Mouse (Mus musculus) C2C12 (cell line): ENCODE measurements at regions not wholly inside any gene's neighbourhood (a gene's known extent, or its start where the extent isn't known, plus 50 kb on each side); places are given as distances from the start of the nearest gene placed in this dataset.
A peak's percentile ranks its signal among the peaks of the same experiment; 100 is the strongest.
"Not testable (repeated sequence)": the region's sequence is repeated elsewhere in the genome, so short reads cannot be mapped to it uniquely, and the experiment has no call there.

Source experiments
- H3K27me3 ChIP-seq: one replicate; pipeline ENCODE4 v1.6.1; 2011; ENCODE audit not compliant: control insufficient read depth, insufficient read depth, insufficient read length
- H3K36me3 ChIP-seq: one replicate; pipeline ENCODE4 v1.6.1; 2011; ENCODE audit not compliant: control insufficient read depth, insufficient read depth
- H3K4me3 ChIP-seq: one replicate; pipeline ENCODE4 v1.5.1; 2011; ENCODE audit warnings: mild to moderate bottlenecking, control low read depth; ENCODE audit not compliant: poor library complexity, insufficient read depth, severe bottlenecking
- H3K79me2 ChIP-seq: one replicate; pipeline ENCODE4 v1.6.1; 2011; ENCODE audit not compliant: control insufficient read depth, insufficient read depth
- H3K79me3 ChIP-seq: one replicate; pipeline ENCODE4 v1.6.1; 2011; ENCODE audit warnings: low read depth, control low read depth
- H3ac ChIP-seq: one replicate; pipeline ENCODE3; 2011; ENCODE audit warnings: low read depth; ENCODE audit not compliant: control insufficient read depth, insufficient read length
- CEBPB ChIP-seq: IDR thresholded peaks from one replicate; pipeline ENCODE4 v1.6.1; 2011; ENCODE audit warnings: low read depth, mild to moderate bottlenecking, control low read depth, moderate library complexity
- CTCF ChIP-seq: IDR thresholded peaks from one replicate; pipeline ENCODE4 v1.5.1; 2011; ENCODE audit not compliant: control insufficient read depth, insufficient read depth, insufficient read length
- FOSL1 ChIP-seq: IDR thresholded peaks from one replicate; pipeline ENCODE4 v1.8.0; 2011; ENCODE audit warnings: mild to moderate bottlenecking, low read length; ENCODE audit not compliant: poor library complexity, insufficient read depth, severe bottlenecking
- MAX ChIP-seq: IDR thresholded peaks from one replicate; pipeline ENCODE4 v1.6.1; 2011; ENCODE audit warnings: mild to moderate bottlenecking, control low read depth
- MYOD1 ChIP-seq: IDR thresholded peaks from one replicate; pipeline ENCODE4 v1.6.1; 2011; ENCODE audit warnings: low read depth; ENCODE audit not compliant: control insufficient read depth, insufficient read length
- MYOG ChIP-seq: IDR thresholded peaks from one replicate; pipeline ENCODE4 v1.6.1; 2011; ENCODE audit not compliant: control insufficient read depth, insufficient read length; ENCODE audit errors: extremely low read depth
- USF1 ChIP-seq: IDR thresholded peaks from one replicate; pipeline ENCODE4 v1.6.1; 2011; ENCODE audit warnings: low read depth, mild to moderate bottlenecking, control low read depth, moderate library complexity

GRCm38 (mm10) chr3:22304145-22304544 lies 227.7 kb downstream of the Tbl1xr1 start:
- H3K36me3 ChIP-seq, result no peaks in the 10 kb centered on the region
- H3K79me2 ChIP-seq, result no peaks in the 10 kb centered on the region
- H3K27me3 ChIP-seq, result no peaks in the 10 kb centered on the region
- TF ChIP-seq MYOD1 (no peak), MYOG (no peak), FOSL1 (no peak), USF1 (no peak), CEBPB (no peak), CTCF (no peak), MAX (no peak)
- no peak overlapping the region for H3ac ChIP-seq
- no peaks in the 10 kb centered on the region for H3K79me3 ChIP-seq
- no peak overlapping the region for H3K4me3 ChIP-seq

- TF ChIP-seq MYOD1, result no peak
- no peak for TF ChIP-seq MAX
- TF ChIP-seq MYOG, result no peak
- TF ChIP-seq CTCF, result no peak
- TF ChIP-seq FOSL1, result no peak
- no peak for TF ChIP-seq USF1
- no peak for TF ChIP-seq CEBPB
- Histone ChIP-seq H3K36me3 (no peaks in the 10 kb centered on the region), H3K79me2 (no peaks in the 10 kb centered on the region), H3K27me3 (no peaks in the 10 kb centered on the region), H3K4me3 (no peak overlapping the region), H3ac (no peak overlapping the region), H3K79me3 (no peaks in the 10 kb centered on the region)
Measured at GRCm38 (mm10) chr3:22306624-22307023, 230.2 kb downstream of the Tbl1xr1 start.

GRCm38 (mm10) chr3:22308962-22309361 lies 232.5 kb downstream of the Tbl1xr1 start:
- TF ChIP-seq MYOG (no peak), CTCF (peak; percentile 62)
- no peaks in the 10 kb centered on the region for H3K79me3 ChIP-seq

GRCm38 (mm10) chr3:22316466-22317185 lies 240.2 kb downstream of the Tbl1xr1 start:
- Histone ChIP-seq H3K27me3 (no peaks in the 10 kb centered on the region), H3ac (no peak overlapping the region), H3K79me2 (no peaks in the 10 kb centered on the region), H3K36me3 (no peaks in the 10 kb centered on the region), H3K4me3 (no peak overlapping the region), H3K79me3 (no peaks in the 10 kb centered on the region)
- no peak for TF ChIP-seq CEBPB
- TF ChIP-seq MAX, result no peak
- TF ChIP-seq MYOD1, result no peak
- no peak for TF ChIP-seq USF1
- TF ChIP-seq CTCF, result no peak
- TF ChIP-seq FOSL1, result no peak
- no peak for TF ChIP-seq MYOG

More at GRCm38 (mm10) chr3:22308962-22309361, 232.5 kb downstream of the Tbl1xr1 start:
- Histone ChIP-seq H3K79me2 (no peaks in the 10 kb centered on the region), H3K4me3 (no peak overlapping the region), H3K36me3 (no peaks in the 10 kb centered on the region), H3K27me3 (no peaks in the 10 kb centered on the region), H3ac (no peak overlapping the region)

- not testable (repeated sequence) for H3ac ChIP-seq, H3K4me3 ChIP-seq, H3K79me3 ChIP-seq, H3K27me3 ChIP-seq, H3K79me2 ChIP-seq, H3K36me3 ChIP-seq
Measured at GRCm38 (mm10) chr3:22320425-22320824, 244.0 kb downstream of the Tbl1xr1 start.

GRCm38 (mm10) chr3:22331240-22331639 lies 254.8 kb downstream of the Tbl1xr1 start:
- Histone ChIP-seq H3K36me3 (no peaks in the 10 kb centered on the region), H3K79me3 (no peaks in the 10 kb centered on the region), H3ac (no peak overlapping the region), H3K79me2 (no peaks in the 10 kb centered on the region), H3K27me3 (no peaks in the 10 kb centered on the region), H3K4me3 (no peak overlapping the region)
- no peak for TF ChIP-seq CTCF
- TF ChIP-seq USF1, result no peak
- TF ChIP-seq MAX, result no peak
- TF ChIP-seq MYOD1, result no peak
- TF ChIP-seq CEBPB, result no peak
- no peak for TF ChIP-seq MYOG
- no peak for TF ChIP-seq FOSL1
